Mouse (Mus musculus): ENCODE measurements around the gene Sec14l5.

Sec14l5 gene

GRCm38 (mm10) chr16:5147037-5147385 lies at the start of gene Sec14l5:
Sec14l5 (plus strand) TSS chr16:5147109.
- DNase-seq: no peak

- DNase-seq: peak; percentile 89
Observed at GRCm38 (mm10) chr16:5101000-5101399, 45.9 kb upstream of the Sec14l5 start.

GRCm38 (mm10) chr16:5109877-5110276 lies 37.0 kb upstream of the Sec14l5 start:
- no peak for DNase-seq

- DNase-seq: no peak
Observed at GRCm38 (mm10) chr16:5111021-5111420, 35.9 kb upstream of the Sec14l5 start.

- no peak for DNase-seq
Observed at GRCm38 (mm10) chr16:5113002-5113550, 33.8 kb upstream of the Sec14l5 start.

- no peak for DNase-seq
Observed at GRCm38 (mm10) chr16:5113582-5113981, 33.3 kb upstream of the Sec14l5 start.

- no peak for DNase-seq
Observed at GRCm38 (mm10) chr16:5119385-5119784, 27.5 kb upstream of the Sec14l5 start.

- no peak for DNase-seq
Observed at GRCm38 (mm10) chr16:5119845-5120244, 27.1 kb upstream of the Sec14l5 start.

GRCm38 (mm10) chr16:5123476-5123875 lies 23.4 kb upstream of the Sec14l5 start:
- no peak for DNase-seq

GRCm38 (mm10) chr16:5130196-5130595 lies 16.7 kb upstream of the Sec14l5 start:
- DNase-seq: no peak

GRCm38 (mm10) chr16:5130766-5131165 lies 16.1 kb upstream of the Sec14l5 start:
- no peak for DNase-seq

- DNase-seq: no peak
Observed at GRCm38 (mm10) chr16:5131251-5131922, 15.5 kb upstream of the Sec14l5 start.

- peak; percentile 57 for DNase-seq
Observed at GRCm38 (mm10) chr16:5132401-5132801, 14.5 kb upstream of the Sec14l5 start, which contains the start of gene Ppl. Ppl (minus strand) TSS chr16:5132421.

GRCm38 (mm10) chr16:5134623-5135330 lies 12.1 kb upstream of the Sec14l5 start:
- DNase-seq: peak; percentile 62

- DNase-seq: no peak
Observed at GRCm38 (mm10) chr16:5135551-5136261, 11.2 kb upstream of the Sec14l5 start.

GRCm38 (mm10) chr16:5136505-5136904 lies 10.4 kb upstream of the Sec14l5 start:
- DNase-seq: no peak

GRCm38 (mm10) chr16:5137006-5137540 lies 9.8 kb upstream of the Sec14l5 start:
- no peak for DNase-seq

GRCm38 (mm10) chr16:5139741-5140140 lies 7.2 kb upstream of the Sec14l5 start:
- no peak for DNase-seq

GRCm38 (mm10) chr16:5145570-5145969 lies 1.3 kb upstream of the Sec14l5 start:
- peak; percentile 91 for DNase-seq

- peak; percentile 67 for DNase-seq
Observed at GRCm38 (mm10) chr16:5146367-5147036, 407 bp upstream of the Sec14l5 start.

GRCm38 (mm10) chr16:5150544-5150943 lies 3.6 kb downstream of the Sec14l5 start:
- no peak for DNase-seq

GRCm38 (mm10) chr16:5153299-5154026 lies 6.6 kb downstream of the Sec14l5 start:
- DNase-seq: no peak
